Mouse (Mus musculus) B cell, adult 2 months (primary cell): ENCODE data around the gene Dvl2.
"Not testable (repeated sequence)": the region's sequence is repeated elsewhere in the genome, so short reads cannot be mapped to it uniquely, and the experiment has no call there.

Experiments
- DNase-seq, 2 experiments: peaks; one replicate each; pipeline ENCODE4 v3.0.0; 2022

Gene Dvl2

DNA sequence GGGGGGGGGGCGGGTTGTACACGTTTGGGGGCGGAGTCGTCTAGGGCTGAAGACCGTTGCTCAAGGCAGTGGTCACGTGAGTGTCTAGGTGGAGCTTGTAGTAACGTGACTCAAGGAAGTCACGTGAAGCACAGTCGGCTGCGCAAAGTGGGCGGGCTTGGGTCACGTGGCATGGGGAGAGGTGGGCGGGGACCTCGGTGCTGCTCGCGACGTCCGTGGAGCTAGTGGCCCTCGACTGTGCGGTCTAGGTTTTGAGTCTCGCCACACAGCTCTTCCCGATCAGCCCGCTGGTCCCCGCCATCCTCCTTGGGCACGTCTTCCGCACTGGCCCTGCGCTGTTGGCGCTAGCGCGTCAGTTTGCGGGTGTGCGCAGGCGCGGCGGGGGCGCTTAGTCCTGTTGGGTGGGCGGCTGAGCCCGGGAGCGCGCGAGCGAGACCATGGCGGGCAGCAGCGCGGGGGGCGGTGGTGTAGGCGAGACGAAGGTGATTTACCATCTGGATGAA is at the start of gene Dvl2:
Dvl2 (plus strand) TSS at position 200 of the 503 bp plus-strand sequence.
- peak; percentile 90 to 92 for DNase-seq

DNA sequence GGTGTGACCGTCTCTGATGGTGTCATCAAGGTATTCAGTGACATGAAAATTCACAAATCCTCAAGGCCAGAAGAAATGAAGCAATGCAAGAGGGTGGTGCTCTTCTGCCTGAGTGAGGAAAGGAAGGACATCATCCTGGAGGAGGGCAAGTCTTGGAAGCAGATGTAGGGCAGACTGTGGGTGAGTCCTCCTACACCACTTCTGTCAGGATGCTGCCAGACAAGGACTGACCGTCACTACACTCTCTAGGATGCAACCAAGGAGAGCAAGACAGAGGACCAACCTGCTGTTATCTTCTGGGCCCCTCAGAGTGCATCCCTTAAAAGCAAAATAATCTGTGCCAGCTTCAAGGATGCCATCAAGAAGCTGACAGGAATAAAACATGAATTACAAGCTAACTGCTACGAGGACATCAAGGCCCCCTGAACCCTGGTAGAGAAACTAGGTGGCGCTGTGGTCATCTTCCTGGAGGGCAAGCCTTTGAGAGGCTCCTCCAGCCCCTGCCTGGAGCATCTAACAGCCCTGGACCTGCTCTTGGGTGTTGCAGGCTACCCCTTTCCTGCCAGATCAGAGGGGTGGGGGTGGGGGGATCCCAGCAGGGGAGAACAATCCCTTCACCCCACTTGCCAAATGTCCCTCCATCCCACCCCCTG is 49.5 kb upstream of the Dvl2 start:
- DNase-seq, result peak; percentile 42 to 44

DNA sequence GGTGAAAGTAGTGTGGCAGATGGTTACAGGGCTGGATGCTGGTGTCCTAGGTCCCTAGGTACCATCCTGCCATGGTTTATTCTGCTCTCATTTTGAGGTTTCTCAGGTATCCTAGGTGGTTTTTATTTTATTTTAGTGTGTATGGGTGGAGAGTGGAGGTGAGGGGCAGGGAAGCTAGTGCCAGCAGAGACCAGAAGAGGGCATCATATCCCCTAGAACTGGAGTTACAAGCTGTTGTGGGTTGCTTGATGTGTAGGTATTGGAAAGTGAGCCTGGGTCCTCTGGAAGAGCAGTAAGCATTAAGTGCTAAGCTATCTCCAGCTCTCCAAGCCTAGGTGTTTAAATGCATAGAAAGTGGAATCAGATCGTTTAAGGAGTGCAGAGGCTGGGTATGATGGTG is 48.1 kb upstream of the Dvl2 start:
- DNase-seq, result no peak

DNA sequence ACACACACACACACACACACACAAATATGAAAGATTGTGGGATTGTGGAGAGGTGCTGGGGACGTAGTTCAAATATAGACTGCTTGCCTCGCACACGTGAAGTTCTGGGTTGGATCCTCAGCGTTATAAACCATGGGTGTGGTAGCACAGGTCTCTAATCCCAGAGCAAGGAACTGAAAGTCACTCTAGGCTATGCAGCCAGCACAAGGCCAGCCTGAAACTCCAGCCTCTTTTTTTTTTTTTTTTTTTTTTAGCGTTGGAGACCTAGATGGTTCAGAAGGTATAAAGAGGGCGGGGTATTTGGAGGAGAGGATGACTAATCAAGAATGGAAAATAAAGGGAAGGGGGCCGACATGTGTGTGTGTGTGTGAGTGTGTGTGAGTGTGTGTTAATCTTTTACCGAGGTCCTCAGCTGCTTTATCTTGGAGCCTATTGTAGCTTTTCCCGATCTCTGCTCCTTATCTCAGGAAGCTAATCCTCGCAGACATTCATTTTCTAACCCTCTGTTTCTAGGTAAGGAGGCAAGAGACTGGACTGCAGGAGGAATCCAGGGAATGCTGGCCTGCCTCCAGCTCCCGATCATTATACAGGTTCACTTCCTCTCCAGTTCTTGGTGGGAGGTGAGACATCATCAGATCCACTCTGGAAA is 47.0 kb upstream of the Dvl2 start:
- DNase-seq, result no peak

DNA sequence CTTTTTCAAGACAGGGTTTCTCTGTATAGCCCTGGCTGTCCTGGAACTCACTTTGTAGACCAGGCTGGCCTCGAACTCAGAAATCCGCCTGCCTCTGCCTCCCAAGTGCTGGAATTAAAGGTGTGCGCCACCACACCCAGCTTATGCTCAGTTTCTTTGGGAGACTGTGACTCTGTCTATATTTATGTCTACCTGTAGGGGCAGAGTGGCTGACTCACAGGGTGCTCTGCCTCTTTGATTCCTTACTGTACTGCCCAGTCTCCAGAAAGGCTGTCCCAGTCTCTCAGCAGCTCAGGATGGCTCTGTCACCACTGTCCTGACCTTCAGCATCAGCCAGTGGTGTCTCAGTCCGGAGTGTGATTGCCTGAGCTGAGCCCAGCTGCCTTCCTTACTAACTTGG is 44.8 kb upstream of the Dvl2 start:
- not testable (repeated sequence) for DNase-seq

DNA sequence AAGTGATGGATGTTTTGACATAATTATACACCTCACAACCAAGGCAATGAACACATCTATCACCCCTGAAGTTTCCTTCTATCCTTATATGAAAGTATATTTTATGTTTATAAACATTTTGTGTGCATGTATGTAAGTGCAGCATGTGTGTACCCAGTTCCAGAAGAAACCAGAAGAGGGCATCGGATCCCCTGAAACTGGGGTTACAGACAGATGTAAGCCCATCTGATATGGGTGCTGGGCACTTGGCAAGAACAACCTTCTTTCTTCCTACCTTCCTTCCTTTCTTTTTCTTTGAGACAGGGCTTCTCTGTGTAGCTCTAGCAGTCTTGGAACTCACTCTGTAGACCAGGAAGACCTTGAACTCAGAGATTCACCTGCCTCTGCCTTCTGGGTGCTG is 44.2 kb upstream of the Dvl2 start:
- DNase-seq, result peak in 1 of 2 experiments; percentile 26

DNA sequence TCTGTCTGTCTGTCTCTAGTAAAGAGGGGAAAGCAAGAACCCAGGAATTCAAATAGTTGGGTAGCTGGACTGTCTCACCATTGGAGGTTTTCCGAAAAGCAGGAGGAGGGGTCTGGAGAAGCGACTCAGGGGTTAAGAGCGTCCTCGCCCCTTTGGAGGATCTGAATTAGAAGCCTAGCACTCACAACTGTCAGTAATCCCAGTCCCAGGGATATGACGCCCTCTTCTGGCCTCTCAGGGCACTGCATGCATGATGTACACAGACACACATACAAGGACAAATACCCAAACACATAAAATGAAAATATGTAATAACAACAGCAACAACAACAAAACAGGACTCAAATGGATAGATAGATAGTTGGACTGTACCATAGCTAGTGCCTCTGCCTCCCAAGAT is 39.8 kb upstream of the Dvl2 start:
- DNase-seq, result peak; percentile 40 to 51

DNA sequence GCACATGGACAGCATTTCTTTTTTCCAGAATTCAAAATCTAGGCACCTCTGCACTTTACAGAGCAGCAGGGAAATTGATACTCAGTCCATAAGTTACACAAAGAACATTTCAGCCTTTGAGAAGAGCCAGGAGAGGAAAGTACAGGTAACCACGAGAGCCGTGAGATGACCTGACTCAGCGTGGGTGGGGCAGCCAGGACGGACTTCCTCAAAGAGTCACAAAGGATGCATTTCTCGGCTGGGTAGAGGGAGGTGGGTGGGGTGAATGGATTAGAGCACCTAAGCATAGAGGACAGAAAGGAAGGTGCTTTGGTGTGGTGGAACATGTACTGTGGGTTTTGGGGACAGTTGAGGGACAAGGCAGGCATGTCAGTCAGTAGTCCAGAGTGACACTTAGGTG is 38.6 kb upstream of the Dvl2 start:
- peak; percentile 24 to 45 for DNase-seq

DNA sequence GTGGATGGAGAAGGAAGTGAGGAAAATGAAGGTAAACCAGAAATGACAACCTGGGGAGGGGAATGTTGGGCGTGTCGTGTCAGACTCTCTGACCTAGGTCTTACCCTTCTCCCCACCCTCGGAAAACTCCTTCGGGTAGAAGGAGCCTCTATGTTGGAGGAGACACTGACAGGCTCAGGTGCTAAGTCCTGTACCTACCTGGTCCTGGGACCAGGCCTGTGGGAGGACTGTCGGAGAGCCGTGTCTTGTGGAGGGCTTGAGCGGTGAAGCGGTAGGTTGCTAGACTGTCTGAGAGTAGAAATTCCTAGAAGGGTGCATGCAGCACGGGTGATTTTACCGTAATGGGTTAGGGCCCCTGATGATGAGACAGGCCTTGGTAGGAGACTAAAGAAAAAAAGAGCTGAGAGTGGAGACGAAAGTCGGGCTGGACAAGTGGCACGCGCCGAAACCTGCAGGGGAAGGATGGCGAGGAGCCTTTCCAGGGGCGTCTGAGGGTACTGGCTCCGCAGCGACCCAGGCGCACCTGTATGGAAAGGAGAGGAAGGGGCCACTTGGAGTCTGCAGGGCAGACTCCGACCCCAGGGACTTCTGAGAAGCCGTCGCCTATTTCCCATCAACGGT is 35.6 kb upstream of the Dvl2 start, which contains the start of gene Cldn7:
Cldn7 (plus strand) TSS at position 130 of the 621 bp plus-strand sequence.
- no peak for DNase-seq

DNA sequence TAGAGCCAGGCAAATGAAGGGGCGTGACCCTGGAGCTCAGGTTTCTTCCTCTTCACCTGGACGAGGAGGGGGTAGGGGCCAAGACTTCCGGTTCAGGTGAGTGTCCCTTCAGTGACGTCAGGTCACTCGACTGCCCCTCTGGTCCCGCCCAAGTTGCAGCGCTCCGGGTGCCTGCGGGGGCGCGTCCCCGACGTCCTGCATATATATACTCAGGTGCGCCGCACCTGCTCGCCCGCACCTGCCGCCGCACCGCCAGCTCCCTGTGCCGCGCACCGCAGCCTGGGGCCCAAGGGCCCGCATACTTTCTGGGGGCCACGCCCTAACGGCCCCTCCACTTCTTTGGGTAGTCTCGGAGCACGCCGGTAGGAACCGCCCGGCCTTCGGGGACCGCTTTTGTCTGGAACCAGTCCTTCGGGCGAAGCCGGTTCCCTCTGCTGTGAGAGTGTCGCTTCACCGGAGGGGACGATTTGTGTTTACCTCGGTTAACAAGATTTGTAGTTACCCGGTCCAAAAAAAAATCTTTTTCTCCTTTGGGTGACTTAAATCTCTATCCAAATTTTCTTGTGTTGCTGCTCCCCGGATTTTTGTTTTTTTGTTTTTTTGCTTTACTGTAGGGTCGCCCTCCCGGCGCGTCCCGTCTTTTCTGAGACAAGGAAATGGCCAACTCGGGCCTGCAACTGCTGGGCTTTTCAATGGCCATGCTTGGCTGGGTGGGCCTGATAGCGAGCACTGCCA is 35.0 kb upstream of the Dvl2 start:
- DNase-seq, result peak in 1 of 2 experiments; percentile 32

DNA sequence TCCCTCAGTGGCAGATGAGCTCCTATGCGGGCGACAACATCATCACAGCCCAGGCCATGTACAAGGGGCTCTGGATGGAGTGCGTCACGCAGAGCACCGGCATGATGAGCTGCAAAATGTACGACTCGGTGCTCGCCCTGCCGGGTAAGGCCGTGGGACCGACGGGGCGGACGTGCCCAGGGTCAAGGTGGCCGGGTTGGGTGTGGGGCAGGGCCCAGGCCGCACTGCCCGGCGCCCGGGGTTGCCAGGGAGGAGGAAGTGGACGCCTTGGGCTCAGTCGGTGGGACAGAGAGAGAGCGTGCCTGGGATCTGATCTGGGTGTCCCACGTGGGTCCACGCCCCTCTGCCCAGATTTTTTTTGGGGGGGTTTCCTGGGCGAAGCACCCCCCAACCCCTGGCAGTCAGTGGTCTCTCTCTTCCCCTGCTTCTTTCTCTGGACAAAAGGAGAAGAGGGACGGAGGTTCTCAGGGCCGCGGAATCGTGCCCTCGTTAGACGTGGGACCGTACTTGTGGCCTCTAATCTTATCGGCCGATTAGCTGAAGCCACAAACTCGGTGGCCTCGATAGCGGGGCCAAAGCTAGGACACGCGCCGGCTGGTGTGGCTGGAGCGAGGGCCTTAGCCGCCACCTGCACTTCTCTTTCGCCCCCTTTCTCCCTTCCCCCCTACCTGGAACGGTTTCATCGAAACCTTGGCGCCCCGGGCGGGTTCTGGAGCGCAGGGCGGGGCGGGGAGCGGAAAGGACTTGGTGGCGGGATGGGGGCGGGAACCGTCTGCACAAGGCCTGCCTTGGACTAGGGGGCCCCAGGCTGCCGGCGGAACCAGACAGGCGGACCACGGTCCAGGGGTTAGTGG is 34.2 kb upstream of the Dvl2 start:
- DNase-seq, result peak; percentile 25 to 27

DNA sequence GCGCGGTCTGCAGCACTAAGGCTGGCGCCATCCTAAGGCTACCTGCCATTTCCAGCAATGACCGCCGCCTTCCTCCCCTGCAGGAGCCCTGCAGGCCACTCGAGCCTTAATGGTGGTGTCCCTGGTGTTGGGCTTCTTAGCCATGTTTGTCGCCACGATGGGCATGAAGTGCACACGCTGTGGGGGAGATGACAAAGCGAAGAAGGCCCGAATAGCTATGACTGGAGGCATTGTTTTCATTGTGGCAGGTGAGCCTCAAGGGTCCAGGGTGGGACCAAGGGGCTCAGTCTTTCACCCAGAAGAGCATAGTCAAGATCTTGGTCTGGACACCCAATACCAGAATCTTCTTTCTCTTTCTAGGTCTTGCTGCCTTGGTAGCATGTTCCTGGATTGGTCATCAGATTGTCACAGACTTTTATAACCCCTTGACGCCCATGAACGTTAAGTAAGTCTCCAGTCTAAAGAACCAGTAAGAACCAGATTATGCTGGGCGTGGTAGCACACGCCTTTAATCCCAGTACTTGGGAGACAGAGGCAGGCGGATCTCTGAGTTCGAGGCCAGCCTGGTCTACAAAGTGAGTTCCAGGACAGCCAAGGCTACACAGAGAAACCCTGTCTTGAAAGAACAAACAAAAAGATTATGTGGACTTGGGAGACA is 33.4 kb upstream of the Dvl2 start:
- DNase-seq, result no peak

DNA sequence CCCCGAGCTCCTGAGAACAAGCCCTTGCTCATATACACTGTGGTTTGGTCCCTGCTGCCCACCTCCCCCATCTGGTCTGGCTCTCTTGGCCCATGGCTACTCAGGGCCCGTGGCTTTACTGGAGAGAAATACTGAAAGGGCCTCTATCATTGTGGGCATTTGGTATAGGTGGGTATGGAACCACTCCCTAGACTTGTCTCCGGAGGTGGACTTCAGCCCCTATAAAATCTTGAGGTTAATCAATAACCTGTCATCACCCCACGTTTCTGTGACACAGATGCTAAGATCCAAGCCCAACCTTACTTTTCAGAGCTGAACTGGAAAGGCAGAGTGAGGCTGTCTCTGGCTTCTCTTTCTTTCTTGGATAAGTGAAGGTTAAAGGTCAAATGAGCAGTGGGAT is 31.6 kb upstream of the Dvl2 start:
- no peak for DNase-seq

DNA sequence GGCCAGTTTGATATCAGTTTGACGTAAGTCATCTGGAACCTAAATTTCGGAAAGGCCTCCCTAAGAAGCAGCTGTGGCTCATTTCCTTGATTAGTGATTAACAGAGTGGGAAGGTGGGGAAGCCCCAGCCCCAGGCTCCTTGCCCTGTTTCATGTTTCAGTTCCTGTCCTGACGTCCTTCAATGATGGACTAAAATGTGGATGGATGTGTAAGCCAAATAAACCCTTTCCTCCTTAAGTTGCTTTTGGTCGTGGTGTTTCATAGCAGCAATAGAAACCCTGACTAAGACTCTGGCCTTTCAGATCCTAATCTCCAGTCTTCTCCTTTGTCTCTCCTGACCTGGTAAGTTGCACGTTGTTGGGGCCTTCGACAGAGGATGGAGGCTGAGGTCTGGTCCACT is 30.2 kb upstream of the Dvl2 start:
- DNase-seq, result no peak

DNA sequence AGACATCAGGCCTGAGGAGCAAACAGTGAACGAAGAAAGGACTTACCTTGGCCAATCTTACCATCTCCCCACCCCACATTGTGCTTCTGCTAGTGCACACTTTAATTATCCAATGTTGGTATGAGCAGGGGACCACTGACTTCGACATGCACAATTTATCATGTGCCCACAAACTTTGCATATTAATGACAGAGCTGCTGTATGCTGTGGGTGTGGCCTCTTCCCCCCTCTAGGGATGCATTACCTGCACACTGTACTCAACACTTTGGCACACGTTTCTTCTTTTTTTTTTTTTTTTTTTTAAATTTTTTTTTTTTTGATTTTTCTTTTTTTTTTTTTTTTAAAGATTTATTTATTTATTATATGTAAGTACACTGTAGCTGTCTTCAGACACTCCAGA is 29.6 kb upstream of the Dvl2 start:
- DNase-seq, result peak; percentile 23 to 37

DNA sequence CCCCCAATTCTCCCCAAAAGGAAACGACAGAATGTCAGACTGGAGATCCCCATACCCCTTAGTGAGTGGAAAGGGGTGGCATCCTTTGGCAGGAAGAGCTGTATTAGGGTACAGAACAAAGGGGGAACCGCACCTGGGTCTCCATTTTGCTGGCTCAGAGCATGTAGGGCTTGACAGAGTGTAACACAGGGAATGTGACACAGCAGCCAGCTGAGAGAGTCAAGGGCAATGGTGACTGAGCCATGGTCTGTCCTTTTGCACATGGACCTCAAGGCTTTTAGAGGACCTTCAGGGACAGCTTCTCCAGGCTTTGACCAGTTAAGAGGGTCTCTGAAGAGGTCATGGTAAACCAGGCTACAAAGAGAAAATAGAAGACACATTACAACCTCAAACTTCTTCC is 25.5 kb upstream of the Dvl2 start:
- DNase-seq, result no peak

DNA sequence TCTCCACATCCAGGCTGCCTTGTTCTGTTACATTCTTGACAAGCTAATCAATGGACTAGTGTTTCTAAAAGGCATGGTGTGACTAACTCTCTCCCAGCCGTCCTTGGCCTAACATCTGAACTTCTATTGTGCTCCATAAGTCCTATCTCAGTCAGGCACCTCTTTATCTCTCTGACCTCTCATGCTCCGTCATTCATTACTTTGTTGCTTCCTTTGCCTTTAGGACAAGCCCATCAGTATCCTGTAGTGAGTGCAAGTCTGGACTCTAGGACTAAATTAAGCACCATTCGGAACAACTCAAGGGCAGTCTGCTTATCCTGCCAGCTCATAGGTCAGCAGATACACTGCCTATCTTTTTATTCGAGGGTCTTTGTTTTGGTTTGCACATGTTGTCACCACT is 24.1 kb upstream of the Dvl2 start:
- no peak for DNase-seq

DNA sequence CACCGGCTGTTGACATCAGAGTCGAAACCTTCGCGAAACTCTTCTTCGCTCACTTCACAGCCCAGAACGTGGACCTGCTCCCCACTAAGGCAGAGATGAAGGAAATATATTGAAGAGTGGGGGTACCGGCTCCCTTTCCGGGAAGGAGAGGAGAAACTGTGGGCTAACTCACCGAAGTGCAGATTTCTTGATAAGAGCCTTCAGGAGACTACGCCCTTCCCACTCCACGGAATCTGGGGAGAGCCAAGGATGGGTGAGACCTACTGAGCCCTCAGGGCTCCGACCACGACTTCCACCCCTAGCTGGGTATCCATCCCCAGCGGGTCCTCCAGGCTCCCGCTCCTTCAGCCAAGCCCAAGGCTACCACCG is 20.6 kb upstream of the Dvl2 start:
- no peak for DNase-seq

DNA sequence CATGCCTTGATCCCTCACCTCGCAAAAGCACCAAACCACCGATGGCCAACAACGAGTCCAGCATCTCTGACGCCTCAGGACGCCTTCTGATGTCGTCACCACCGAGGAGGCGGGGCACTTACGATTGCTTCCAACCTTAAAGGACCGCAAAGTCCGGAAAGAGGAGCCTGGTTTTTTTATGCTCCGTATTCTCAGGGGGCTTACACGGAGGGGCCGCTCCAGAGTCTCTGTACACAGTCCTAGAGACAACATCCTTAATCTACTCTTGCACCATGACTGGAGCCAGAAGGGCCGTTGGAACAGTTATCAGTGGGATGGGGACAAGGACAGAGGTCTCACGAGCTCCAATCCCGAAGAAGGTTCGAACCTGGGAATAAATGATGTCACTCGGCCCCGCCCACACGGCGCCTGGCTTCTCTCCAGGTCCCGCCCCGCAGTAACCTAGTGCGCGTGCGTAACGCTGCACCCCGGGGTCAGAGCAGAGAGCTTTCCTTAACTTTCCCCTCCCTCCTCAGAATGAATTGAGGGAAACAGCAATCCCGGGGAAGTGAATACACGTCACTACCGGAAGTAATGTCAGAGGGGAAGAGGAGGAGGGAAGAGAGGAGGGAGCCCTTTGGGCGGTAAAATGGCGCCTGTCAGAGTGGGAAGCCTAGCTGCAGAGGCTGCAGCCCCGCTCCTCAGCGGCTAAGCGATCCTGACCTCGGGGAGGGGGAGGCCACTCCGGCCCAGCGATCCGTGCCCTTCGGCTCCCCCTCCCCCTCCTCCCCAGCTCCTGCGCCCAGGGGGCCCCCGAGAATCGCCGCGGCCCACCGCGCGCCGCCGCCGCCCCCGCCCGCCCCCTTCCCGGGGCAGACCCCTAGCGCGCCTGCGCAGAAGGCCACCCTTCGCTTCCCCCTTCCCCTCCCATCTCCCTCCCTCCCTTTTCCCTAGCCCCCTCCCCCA is 19.9 kb upstream of the Dvl2 start:
- DNase-seq, result peak; percentile 96 to 97

DNA sequence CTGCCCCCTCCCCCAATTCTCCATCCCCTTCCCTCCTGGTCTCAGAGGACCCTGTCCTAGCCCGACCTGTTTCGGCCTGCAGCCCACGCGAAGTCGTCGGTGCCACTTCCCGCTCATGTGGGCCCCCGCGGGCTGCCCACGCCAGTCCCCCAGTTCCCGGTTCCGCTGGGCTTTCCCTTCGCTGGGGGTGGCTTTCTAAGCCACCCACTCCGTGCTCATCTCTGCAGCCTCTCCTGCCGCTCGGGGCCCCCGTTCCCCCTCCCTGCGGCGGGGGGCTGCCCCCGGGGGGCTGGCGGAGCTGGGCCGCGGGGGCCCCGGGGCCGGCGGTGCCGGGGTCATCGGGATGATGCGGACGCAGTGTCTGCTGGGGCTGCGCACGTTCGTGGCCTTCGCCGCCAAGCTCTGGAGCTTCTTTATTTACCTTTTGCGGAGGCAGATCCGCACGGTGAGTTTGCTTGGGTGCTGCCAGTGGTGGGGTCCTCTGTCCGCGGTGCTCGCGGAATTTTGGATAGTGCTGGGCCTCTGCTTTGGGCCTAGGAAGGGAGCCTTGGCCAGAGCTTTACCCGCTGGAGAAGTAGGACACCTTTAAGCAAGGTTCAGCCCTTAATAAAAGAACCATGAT is 19.1 kb upstream of the Dvl2 start, which contains the start of gene Ctdnep1:
Ctdnep1 (plus strand) TSS at position 16 of the 622 bp plus-strand sequence.
- DNase-seq, result no peak
